Mouse (Mus musculus) urinary bladder, adult 18-20 months (tissue): ENCODE measurements around the gene Angptl6.

ENCODE experiments used
- DNase-seq, 2 experiments: peaks; one replicate each; pipeline ENCODE4 v3.0.0; 2022; ENCODE audit warnings: low spot score in 2 of 2, mixed read lengths in 2 of 2

Gene Angptl6

GRCm38 (mm10) chr9:20879097-20879792, at the start of gene Angptl6:
Angptl6 (minus strand) TSS chr9:20879727.
- no peak for DNase-seq

- no peak for DNase-seq
These were observed 43.7 kb upstream of the Angptl6 start for GRCm38 (mm10) chr9:20923258-20923657.

- no peak for DNase-seq
These were observed 36.6 kb upstream of the Angptl6 start for GRCm38 (mm10) chr9:20916160-20916559.

GRCm38 (mm10) chr9:20909948-20910347, 30.4 kb upstream of the Angptl6 start:
- no peak for DNase-seq

- DNase-seq, result no peak
These were observed 22.6 kb upstream of the Angptl6 start for GRCm38 (mm10) chr9:20902174-20902491.

GRCm38 (mm10) chr9:20901466-20902173, 22.1 kb upstream of the Angptl6 start:
- no peak for DNase-seq

- DNase-seq, result peak; percentile 77 to 79
These were observed 19.1 kb upstream of the Angptl6 start, which contains the start of gene Eif3g for GRCm38 (mm10) chr9:20898511-20899073. Eif3g (minus strand) TSS chr9:20898623.

GRCm38 (mm10) chr9:20897736-20898510, 18.4 kb upstream of the Angptl6 start:
- no peak for DNase-seq

GRCm38 (mm10) chr9:20895382-20895781, 15.9 kb upstream of the Angptl6 start:
- DNase-seq, result no peak

GRCm38 (mm10) chr9:20894629-20895028, 15.1 kb upstream of the Angptl6 start:
- no peak for DNase-seq

- no peak for DNase-seq
These were observed 14.2 kb upstream of the Angptl6 start for GRCm38 (mm10) chr9:20893590-20894343.

GRCm38 (mm10) chr9:20893069-20893468, 13.5 kb upstream of the Angptl6 start:
- no peak for DNase-seq

GRCm38 (mm10) chr9:20892104-20892653, 12.7 kb upstream of the Angptl6 start:
- no peak for DNase-seq

GRCm38 (mm10) chr9:20891339-20892103, 12.0 kb upstream of the Angptl6 start:
- DNase-seq, result no peak

- DNase-seq, result no peak
These were observed 10.9 kb upstream of the Angptl6 start for GRCm38 (mm10) chr9:20890411-20890810.

GRCm38 (mm10) chr9:20889185-20890141, 9.9 kb upstream of the Angptl6 start:
- DNase-seq, result no peak

GRCm38 (mm10) chr9:20888386-20888765, 8.8 kb upstream of the Angptl6 start:
- DNase-seq, result no peak

- peak; percentile 84 to 93 for DNase-seq
These were observed 8.3 kb upstream of the Angptl6 start, which contains the start of gene Ppan for GRCm38 (mm10) chr9:20887704-20888385. Ppan (plus strand) TSS chr9:20888175.

GRCm38 (mm10) chr9:20887191-20887590, 7.7 kb upstream of the Angptl6 start:
- DNase-seq, result no peak
